Mouse (Mus musculus) brown adipose tissue, adult 24 weeks (tissue): Measurements from ENCODE around the gene Selenow. TPM values are rescaled to one million over a fixed set of nuclear protein-coding genes. Genes with fewer than 3 reads are reported as not detected.

Source experiments
- H3K27ac ChIP-seq: fragments of 200-500 bp; replicated peaks from 2 replicates; pipeline ENCODE4 v1.5.1; 2012; ENCODE audit warnings: low read depth, mild to moderate bottlenecking, low read length
- H3K4me1 ChIP-seq: fragments of 200-500 bp; 2 replicates; pipeline ENCODE4 v1.6.1; 2012; ENCODE audit warnings: low read length, mixed read lengths; ENCODE audit not compliant: control insufficient read depth, insufficient read depth, insufficient read length
- H3K4me3 ChIP-seq: fragments of 200-500 bp; 2 replicates; pipeline ENCODE4 v1.5.1; 2012; ENCODE audit warnings: low read depth, mild to moderate bottlenecking, low read length, moderate library complexity; ENCODE audit not compliant: insufficient read depth
- polyA plus RNA-seq: library from polyadenylated mRNA; stranded (reverse); fragments of >200 nt; gene quantifications from 2 replicates; pipeline ENCODE4 v1.2.4, GENCODE M21; 2012; ENCODE audit not compliant: missing spikeins, insufficient read depth, insufficient read length

Selenow gene
- polyA plus RNA-seq, 1 experiment, result 478 TPM

GRCm38 (mm10) chr7:15901366-15902048 is 20.7 kb downstream of the Selenow start:
- no peaks in the 10 kb centered on the region for H3K4me1 ChIP-seq
- no peak overlapping the region for H3K4me3 ChIP-seq
- no peak overlapping the region for H3K27ac ChIP-seq

DNA sequence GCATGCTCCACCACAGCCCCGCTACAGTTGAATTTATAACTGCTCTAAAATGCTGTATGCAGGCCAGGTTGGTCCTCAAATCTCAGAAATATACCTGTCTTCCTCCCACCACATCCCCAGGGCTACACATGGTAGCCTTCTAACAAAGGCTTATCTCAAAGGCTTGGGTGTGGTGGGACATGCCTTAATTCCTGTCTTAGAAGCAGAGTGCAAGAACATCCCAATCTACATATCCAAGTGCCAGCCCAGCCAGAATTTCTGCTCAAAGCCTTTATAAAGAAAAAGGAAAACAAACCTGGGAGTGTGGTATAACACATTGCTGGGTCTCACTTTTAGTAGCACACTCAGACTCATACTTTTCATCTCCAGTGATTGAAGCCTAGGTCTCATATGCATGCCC is 28.0 kb downstream of the Selenow start:
- H3K4me3 ChIP-seq, result no peak overlapping the region
- H3K27ac ChIP-seq, result no peak overlapping the region
- no peaks in the 10 kb centered on the region for H3K4me1 ChIP-seq

DNA sequence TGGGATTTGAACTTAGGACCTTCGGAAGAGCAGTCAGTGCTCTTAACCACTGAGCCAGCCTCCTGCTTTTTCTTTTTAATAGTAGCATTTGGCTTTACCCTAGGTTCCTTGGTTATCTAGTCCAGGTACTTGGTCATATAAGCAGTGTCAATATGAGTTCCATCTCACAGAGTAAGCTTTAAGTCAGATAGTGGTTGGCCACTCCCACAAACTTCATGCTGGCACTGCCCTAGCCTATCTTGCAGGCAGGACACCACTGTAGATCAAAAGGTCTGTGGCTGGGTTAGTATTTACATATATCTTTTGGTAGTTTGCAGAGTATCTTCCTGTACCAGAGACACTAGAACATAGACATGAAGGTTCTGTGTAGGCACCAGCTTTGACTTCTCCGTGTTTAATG is 38.1 kb downstream of the Selenow start:
- no peak overlapping the region for H3K4me3 ChIP-seq
- H3K27ac ChIP-seq, result no peak overlapping the region
- no peaks in the 10 kb centered on the region for H3K4me1 ChIP-seq

DNA sequence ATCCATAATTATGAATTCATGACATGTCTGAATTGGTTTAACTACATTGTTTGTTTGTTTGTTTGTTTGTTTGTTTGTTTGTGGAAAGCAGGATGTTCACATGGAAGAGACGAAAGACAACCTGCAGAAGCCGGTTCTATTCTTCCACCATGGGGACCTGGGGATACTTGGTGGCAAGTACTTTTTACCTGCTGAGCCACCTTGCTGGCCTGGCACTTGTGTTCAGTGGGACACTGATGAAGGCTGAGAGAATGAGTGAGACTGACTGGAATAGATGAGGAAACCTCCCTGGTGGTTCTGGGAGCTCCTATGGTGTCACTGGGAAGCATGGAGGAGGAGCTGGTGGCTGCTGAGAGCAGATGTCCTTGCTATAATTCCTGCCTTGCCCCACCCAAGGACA is 39.9 kb downstream of the Selenow start, which contains the start of gene Crxos:
Crxos (plus strand) TSS at position 301 of the 400 bp plus-strand sequence.
- H3K27ac ChIP-seq, result no peak within 1 kb of the TSS

DNA sequence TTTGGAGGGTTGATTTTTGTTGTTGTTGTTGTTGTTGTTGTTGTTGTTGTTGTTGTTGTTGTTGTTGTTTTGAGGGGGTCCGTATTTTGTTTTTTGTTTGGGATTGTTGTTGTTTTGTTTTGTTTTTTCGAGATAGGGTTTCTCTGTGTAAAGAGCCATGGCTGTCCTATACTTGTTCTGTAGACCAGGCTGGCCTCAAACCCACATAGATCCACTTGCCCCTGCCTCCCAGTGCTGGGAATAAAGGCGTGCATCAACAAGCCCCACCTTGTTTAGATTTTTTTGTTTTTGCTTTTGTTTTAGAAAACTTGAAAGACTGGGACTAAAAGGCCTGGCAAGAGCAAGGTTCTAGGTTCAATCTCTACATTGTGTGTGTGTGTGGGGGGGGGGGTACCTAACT is 40.4 kb downstream of the Selenow start:
- Histone ChIP-seq H3K4me1 (no peaks in the 10 kb centered on the region), H3K4me3 (no peak overlapping the region), H3K27ac (no peak overlapping the region)

More for the DNA sequence above, 39.9 kb downstream of the Selenow start, which contains the start of gene Crxos:
- no peaks in the 10 kb centered on the region for H3K4me1 ChIP-seq
- H3K4me3 ChIP-seq, result no peak within 1 kb of the TSS

DNA sequence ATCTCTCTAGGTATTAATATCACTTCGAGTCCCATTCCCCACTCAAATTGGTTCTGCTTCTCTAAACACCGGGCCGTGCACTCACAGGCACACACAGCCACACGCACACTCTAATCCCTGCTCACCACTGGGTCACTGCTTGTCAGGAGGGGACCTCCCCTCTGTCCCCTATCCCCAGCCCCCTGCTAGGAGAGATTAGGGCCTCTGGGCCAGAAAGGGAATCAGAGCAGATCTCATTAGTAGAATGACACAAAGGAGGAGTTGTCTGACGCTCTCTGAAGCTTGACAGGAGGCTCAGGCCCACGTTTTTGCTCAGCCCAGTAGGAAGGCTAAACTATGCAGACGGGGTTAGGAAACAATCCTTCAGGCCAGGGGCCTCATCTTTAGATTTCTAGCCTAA is 40.8 kb downstream of the Selenow start:
- Histone ChIP-seq H3K4me3 (no peak overlapping the region), H3K4me1 (no peaks in the 10 kb centered on the region), H3K27ac (no peak overlapping the region)

- H3K4me1 ChIP-seq, result no peaks in the 10 kb centered on the region
- H3K27ac ChIP-seq, result no peak within 1 kb of the TSS
- no peak within 1 kb of the TSS for H3K4me3 ChIP-seq
Measured at GRCm38 (mm10) chr7:15879756-15880155, 42.4 kb downstream of the Selenow start, which contains the start of gene Crx. Crx (minus strand) TSS chr7:15879968.

Other genes starting within 250 kb of the Selenow start
- not detected in 2 replicates for gene Obox5, start 172.3 kb downstream of the Selenow start, polyA plus RNA-seq
- gene Obox6, start 82.7 kb downstream of the Selenow start, polyA plus RNA-seq, result not detected in 2 replicates
- gene Crx, start 42.4 kb downstream of the Selenow start, polyA plus RNA-seq, result not detected in 2 replicates
- not detected in 2 replicates for gene Crxos, start 39.8 kb downstream of the Selenow start, polyA plus RNA-seq
- gene Nop53, start 23.7 kb upstream of the Selenow start, polyA plus RNA-seq, result 86.7 and 98.8 TPM in 2 replicates
- gene Ehd2, start 45.2 kb upstream of the Selenow start, polyA plus RNA-seq, result 141 and 148 TPM in 2 replicates
- gene Bicra, start 125.5 kb upstream of the Selenow start, polyA plus RNA-seq, result 6.1 and 7.4 TPM in 2 replicates
- not detected in 2 replicates for gene Zfp541, start 139.4 kb upstream of the Selenow start, polyA plus RNA-seq
- 132 and 141 TPM in 2 replicates for gene Napa, start 176.1 kb upstream of the Selenow start, polyA plus RNA-seq
- 13.2 and 18.1 TPM in 2 replicates for gene Kptn, start 197.5 kb upstream of the Selenow start, polyA plus RNA-seq
- not detected in 2 replicates for gene Slc8a2, start 207.4 kb upstream of the Selenow start, polyA plus RNA-seq